Mouse (Mus musculus) megakaryocyte, embryonic 14.5 days (primary cell): ENCODE data around the gene Thap4. TPM values are rescaled to one million over a fixed set of nuclear protein-coding genes. Genes with fewer than 3 reads are reported as not detected.

Experiments used
- H3K27me3 ChIP-seq: replicated peaks from 2 replicates; pipeline ENCODE3; 2012; ENCODE audit warnings: inconsistent platforms
- H3K36me3 ChIP-seq: replicated peaks from 2 replicates; pipeline ENCODE3; 2012; ENCODE audit warnings: low read length, inconsistent platforms, mixed read lengths
- H3K4me1 ChIP-seq: 2 replicates; pipeline ENCODE4 v1.6.1; 2012; ENCODE audit warnings: inconsistent platforms
- H3K4me3 ChIP-seq: replicated peaks from 2 replicates; pipeline ENCODE3; 2012; ENCODE audit warnings: moderate library complexity, mild to moderate bottlenecking, inconsistent platforms
- H3K9me3 ChIP-seq: 2 replicates; pipeline ENCODE4 v1.6.1; 2012; ENCODE audit warnings: inconsistent platforms
- FLI1 ChIP-seq: IDR thresholded peaks from 2 replicates; pipeline ENCODE4 v1.6.1; 2012; ENCODE audit warnings: low read length, inconsistent platforms, mixed read lengths
- GATA1 ChIP-seq: IDR thresholded peaks from 3 replicates; pipeline ENCODE4 v1.6.1; 2012; ENCODE audit warnings: mixed read lengths, low read length, inconsistent platforms, borderline replicate concordance
- polyA plus RNA-seq: library from polyadenylated mRNA; stranded (reverse); fragments of >175 nt; gene quantifications from 2 replicates; pipeline ENCODE4 v1.2.3, GENCODE M21; 2012; ENCODE audit warnings: low replicate concordance; ENCODE audit not compliant: insufficient read depth

Gene Thap4
- polyA plus RNA-seq, 1 experiment = 40.4 TPM

- TF ChIP-seq GATA1 (no peak), FLI1 (no peak)
- Histone ChIP-seq H3K27me3 (peaks cover 43% of the 10 kb centered on the region), H3K9me3 (no peaks in the 10 kb centered on the region), H3K4me3 (no peak overlapping the region), H3K4me1 (peaks cover 20% of the 10 kb centered on the region), H3K36me3 (no peaks in the 10 kb centered on the region)
Observed at GRCm38 (mm10) chr1:93694966-93695365, 59.7 kb downstream of the Thap4 start.

GRCm38 (mm10) chr1:93693943-93694342 is 60.7 kb downstream of the Thap4 start:
- Histone ChIP-seq H3K4me1 (peaks cover 20% of the 10 kb centered on the region), H3K4me3 (no peak overlapping the region)
- no peak for TF ChIP-seq GATA1
- TF ChIP-seq FLI1 = no peak

GRCm38 (mm10) chr1:93693502-93693901 is 61.2 kb downstream of the Thap4 start:
- TF ChIP-seq FLI1 (no peak), GATA1 (no peak)
- H3K36me3 ChIP-seq = no peaks in the 10 kb centered on the region

More at GRCm38 (mm10) chr1:93693943-93694342, 60.7 kb downstream of the Thap4 start:
- peaks cover 52% of the 10 kb centered on the region for H3K27me3 ChIP-seq
- H3K9me3 ChIP-seq = no peaks in the 10 kb centered on the region
- H3K36me3 ChIP-seq = no peaks in the 10 kb centered on the region

GRCm38 (mm10) chr1:93692773-93693172 is 61.9 kb downstream of the Thap4 start:
- no peaks in the 10 kb centered on the region for H3K36me3 ChIP-seq
- no peak overlapping the region for H3K4me3 ChIP-seq
- H3K9me3 ChIP-seq = no peaks in the 10 kb centered on the region
- H3K4me1 ChIP-seq = peaks cover 29% of the 10 kb centered on the region
- TF ChIP-seq FLI1 = no peak
- no peak for TF ChIP-seq GATA1
- peaks cover 61% of the 10 kb centered on the region for H3K27me3 ChIP-seq

More at GRCm38 (mm10) chr1:93693502-93693901, 61.2 kb downstream of the Thap4 start:
- H3K9me3 ChIP-seq = no peaks in the 10 kb centered on the region
- H3K4me3 ChIP-seq = no peak overlapping the region
- peaks cover 54% of the 10 kb centered on the region for H3K27me3 ChIP-seq
- H3K4me1 ChIP-seq = peaks cover 23% of the 10 kb centered on the region

- peaks cover 70% of the 10 kb centered on the region for H3K27me3 ChIP-seq
- no peak for TF ChIP-seq GATA1
- no peak overlapping the region for H3K4me3 ChIP-seq
- H3K36me3 ChIP-seq = no peaks in the 10 kb centered on the region
- no peaks in the 10 kb centered on the region for H3K9me3 ChIP-seq
- peaks cover 27% of the 10 kb centered on the region for H3K4me1 ChIP-seq
Observed at GRCm38 (mm10) chr1:93691786-93692357, 62.8 kb downstream of the Thap4 start.

GRCm38 (mm10) chr1:93691106-93691505 is 63.6 kb downstream of the Thap4 start:
- TF ChIP-seq FLI1 (no peak), GATA1 (no peak)

GRCm38 (mm10) chr1:93689901-93690496 is 64.7 kb downstream of the Thap4 start:
- TF ChIP-seq FLI1 = no peak
- TF ChIP-seq GATA1 = no peak
- Histone ChIP-seq H3K36me3 (no peaks in the 10 kb centered on the region), H3K4me1 (peaks cover 41% of the 10 kb centered on the region), H3K9me3 (no peaks in the 10 kb centered on the region), H3K4me3 (no peak overlapping the region), H3K27me3 (peaks cover 80% of the 10 kb centered on the region)

More at GRCm38 (mm10) chr1:93691106-93691505, 63.6 kb downstream of the Thap4 start:
- Histone ChIP-seq H3K9me3 (no peaks in the 10 kb centered on the region), H3K36me3 (no peaks in the 10 kb centered on the region), H3K27me3 (peaks cover 73% of the 10 kb centered on the region), H3K4me1 (peaks cover 33% of the 10 kb centered on the region), H3K4me3 (no peak overlapping the region)

- H3K9me3 ChIP-seq = no peaks in the 10 kb centered on the region
- no peak overlapping the region for H3K4me3 ChIP-seq
- TF ChIP-seq GATA1 (no peak), FLI1 (no peak)
- H3K36me3 ChIP-seq = no peaks in the 10 kb centered on the region
- H3K27me3 ChIP-seq = peaks cover 91% of the 10 kb centered on the region
- H3K4me1 ChIP-seq = peaks cover 39% of the 10 kb centered on the region
Observed at GRCm38 (mm10) chr1:93688154-93688553, 66.5 kb downstream of the Thap4 start.

- Histone ChIP-seq H3K36me3 (no peaks in the 10 kb centered on the region), H3K4me1 (peaks cover 39% of the 10 kb centered on the region), H3K27me3 (peaks cover 91% of the 10 kb centered on the region), H3K9me3 (peaks cover 5% of the 10 kb centered on the region), H3K4me3 (no peak overlapping the region)
- TF ChIP-seq FLI1 (no peak), GATA1 (no peak)
Observed at GRCm38 (mm10) chr1:93686961-93687320, 67.7 kb downstream of the Thap4 start.

GRCm38 (mm10) chr1:93686245-93686960 is 68.3 kb downstream of the Thap4 start:
- TF ChIP-seq GATA1 = no peak
- TF ChIP-seq FLI1 = no peak
- peaks cover 39% of the 10 kb centered on the region for H3K4me1 ChIP-seq
- peaks cover 10% of the 10 kb centered on the region for H3K9me3 ChIP-seq
- no peaks in the 10 kb centered on the region for H3K36me3 ChIP-seq
- H3K27me3 ChIP-seq = peaks cover 86% of the 10 kb centered on the region
- peak overlapping the region; percentile 88 for H3K4me3 ChIP-seq
